Mouse (Mus musculus): ENCODE measurements around the gene Zscan29.

Gene Zscan29

GRCm38 (mm10) chr2:121170980-121171742, at the start of gene Zscan29:
Gene Zscan29, minus strand, starts transcription at chr2:121171125.
- DNase-seq, result peak; percentile 92 to 93

GRCm38 (mm10) chr2:121219994-121220393, 49.1 kb upstream of the Zscan29 start:
- no peak for DNase-seq

- no peak for DNase-seq
Observed at GRCm38 (mm10) chr2:121219177-121219576, 48.3 kb upstream of the Zscan29 start.

- DNase-seq, result no peak
Observed at GRCm38 (mm10) chr2:121214491-121214890, 43.6 kb upstream of the Zscan29 start.

- no peak for DNase-seq
Observed at GRCm38 (mm10) chr2:121206541-121206940, 35.6 kb upstream of the Zscan29 start.

- DNase-seq, result no peak
Observed at GRCm38 (mm10) chr2:121204276-121204675, 33.4 kb upstream of the Zscan29 start.

- no peak for DNase-seq
Observed at GRCm38 (mm10) chr2:121195466-121195865, 24.5 kb upstream of the Zscan29 start.

GRCm38 (mm10) chr2:121188530-121188929, 17.6 kb upstream of the Zscan29 start:
- DNase-seq, result no peak

- no peak for DNase-seq
Observed at GRCm38 (mm10) chr2:121184142-121184541, 13.2 kb upstream of the Zscan29 start.

- DNase-seq, result peak; percentile 76 to 78
Observed at GRCm38 (mm10) chr2:121183431-121183830, 12.5 kb upstream of the Zscan29 start.

- no peak for DNase-seq
Observed at GRCm38 (mm10) chr2:121178828-121179479, 8.0 kb upstream of the Zscan29 start.

- DNase-seq, result no peak
Observed at GRCm38 (mm10) chr2:121170481-121170971, 399 bp downstream of the Zscan29 start, which contains the start of gene Tubgcp4. Gene Tubgcp4, plus strand, starts transcription at chr2:121170654.

- peak; percentile 22 to 27 for DNase-seq
Observed at GRCm38 (mm10) chr2:121169902-121170301, 1.0 kb downstream of the Zscan29 start.

- DNase-seq, result no peak
Observed at GRCm38 (mm10) chr2:121169173-121169572, 1.8 kb downstream of the Zscan29 start.

GRCm38 (mm10) chr2:121153100-121153499, 17.8 kb downstream of the Zscan29 start:
- no peak for DNase-seq

- no peak for DNase-seq
Observed at GRCm38 (mm10) chr2:121149679-121150078, 21.2 kb downstream of the Zscan29 start.

GRCm38 (mm10) chr2:121142415-121142814, 28.5 kb downstream of the Zscan29 start:
- no peak for DNase-seq

GRCm38 (mm10) chr2:121141216-121142035, 29.5 kb downstream of the Zscan29 start:
- DNase-seq, result peak in 1 of 2 experiments; percentile 21

GRCm38 (mm10) chr2:121140018-121140882, 30.7 kb downstream of the Zscan29 start, which contains the start of the genes Adal and Lcmt2:
Gene Adal, plus strand, starts transcription at chr2:121140428.
Gene Lcmt2, minus strand, starts transcription at chr2:121140653.
- DNase-seq, result peak; percentile 91 to 96

GRCm38 (mm10) chr2:121139266-121140017, 31.5 kb downstream of the Zscan29 start:
- DNase-seq, result peak; percentile 79 to 80

GRCm38 (mm10) chr2:121137371-121137770, 33.6 kb downstream of the Zscan29 start:
- no peak for DNase-seq
